Mouse (Mus musculus) G1E (cell line): ENCODE measurements at regions not wholly inside any gene's neighbourhood (a gene's known extent, or its start where the extent isn't known, plus 50 kb on each side); places are given as distances from the start of the nearest gene placed in this dataset.

Source experiments
- CTCF ChIP-seq: IDR thresholded peaks from 2 replicates; pipeline ENCODE4 v1.5.1; 2012; ENCODE audit warnings: low read depth, low read length, inconsistent platforms, mixed read lengths
- GATA1 ChIP-seq: IDR thresholded peaks from 2 replicates; pipeline ENCODE4 v1.6.1; 2012; ENCODE audit warnings: borderline replicate concordance, low read length, inconsistent platforms, mixed read lengths
- GATA2 ChIP-seq: IDR thresholded peaks from 2 replicates; pipeline ENCODE4 v1.6.1; 2012; ENCODE audit warnings: low read depth, low read length, inconsistent platforms, borderline replicate concordance
- POLR2AphosphoS5 ChIP-seq: IDR thresholded peaks from 2 replicates; pipeline ENCODE4 v1.6.1; 2012; ENCODE audit warnings: low read depth, low read length, inconsistent platforms; ENCODE audit not compliant: insufficient replicate concordance
- TAL1 ChIP-seq: conservative IDR thresholded peaks from 2 replicates; pipeline ENCODE4 v1.6.1; 2012; ENCODE audit warnings: low read depth, low read length, inconsistent platforms, mixed read lengths

DNA sequence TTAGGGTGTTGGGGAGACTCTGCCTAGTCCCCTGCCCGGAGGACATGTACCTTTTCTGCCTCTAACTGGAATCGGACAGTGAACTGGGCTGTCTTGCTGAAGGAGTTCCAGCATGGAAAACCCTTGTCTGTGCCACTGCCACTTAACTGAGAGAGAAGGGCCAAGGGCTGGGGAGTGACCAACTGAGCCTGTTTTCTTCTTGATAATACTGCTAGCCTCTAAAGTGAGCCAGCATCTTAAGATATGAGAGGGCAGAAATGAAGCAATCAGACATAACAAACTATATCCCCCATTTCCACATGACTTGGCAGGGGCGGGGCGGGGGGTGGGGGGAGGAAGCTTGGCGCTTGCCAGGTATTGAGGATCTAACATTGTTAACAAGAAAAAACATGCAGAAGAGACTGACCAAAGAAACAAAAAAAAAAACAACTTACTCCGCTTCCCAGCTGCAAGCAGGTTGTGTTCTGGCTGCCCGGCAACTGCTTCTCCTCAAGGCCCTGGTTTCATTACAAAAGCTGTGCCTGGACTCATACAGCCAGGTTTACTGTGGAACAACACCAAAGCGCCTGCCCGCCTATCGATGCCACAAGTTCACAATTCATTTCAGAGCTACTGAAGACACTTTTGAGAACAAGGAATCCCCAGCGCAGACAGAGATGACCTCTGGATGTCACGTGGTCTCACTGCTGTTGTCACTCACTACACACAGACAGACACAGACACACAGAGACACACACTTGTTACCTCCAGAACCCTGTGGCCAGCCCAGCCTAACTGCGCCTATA is 153.6 kb upstream of the Klf14 start:
- TF ChIP-seq CTCF: no peak
- no peak for TF ChIP-seq POLR2AphosphoS5
- no peak for TF ChIP-seq GATA1
- TF ChIP-seq TAL1: no peak
- no peak for TF ChIP-seq GATA2
